Mouse (Mus musculus) thymus, adult 2 months (tissue): ENCODE measurements around the gene Mecom.

Experiments used
- CTCF ChIP-seq: fragments of 200-500 bp; IDR thresholded peaks from 2 replicates; pipeline ENCODE4 v1.5.1; 2012; ENCODE audit warnings: mild to moderate bottlenecking, control low read depth, low read length, moderate library complexity, borderline replicate concordance; ENCODE audit not compliant: control insufficient read depth, poor library complexity, insufficient read depth; ENCODE audit errors: extremely low read depth
- POLR2A ChIP-seq: fragments of 200-500 bp; IDR thresholded peaks from 2 replicates; pipeline ENCODE4 v1.6.1; 2012; ENCODE audit warnings: mild to moderate bottlenecking, low read length, control low read depth, moderate library complexity; ENCODE audit not compliant: control insufficient read depth, poor library complexity, insufficient read depth; ENCODE audit errors: extremely low read depth

DNA sequence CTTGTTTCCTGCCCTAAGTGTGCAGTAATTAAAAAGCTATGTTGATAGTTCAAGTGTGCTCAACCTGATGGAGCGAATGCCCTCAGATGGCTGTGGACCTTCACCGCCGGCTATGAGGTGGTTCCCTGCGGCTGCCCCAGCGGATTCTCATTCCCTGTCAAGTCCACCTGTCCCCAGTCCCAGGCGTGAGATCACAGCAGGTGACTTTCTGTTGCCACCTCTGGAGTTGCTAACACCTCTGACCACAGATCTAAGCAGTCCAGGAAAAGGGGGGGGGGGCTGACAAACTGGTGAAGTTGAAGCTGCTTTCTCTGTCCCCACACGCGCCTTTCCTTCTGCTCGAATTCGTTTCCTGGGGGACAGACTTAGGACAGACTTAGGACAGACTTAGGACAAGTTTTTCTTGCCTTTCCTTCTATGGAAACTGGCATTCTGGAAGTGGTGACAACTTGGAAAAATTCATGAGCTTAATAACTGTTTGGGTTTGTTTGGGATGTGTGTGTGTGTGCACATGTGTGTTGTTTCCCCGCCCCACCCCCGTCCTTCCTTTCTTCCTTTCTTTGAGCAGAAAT lies 35.3 kb downstream of the Mecom start:
- TF ChIP-seq CTCF, result no peak
- TF ChIP-seq POLR2A, result no peak
